Mouse (Mus musculus): ENCODE results near the gene Sp3.
"Not testable (repeated sequence)": the region's sequence is repeated elsewhere in the genome, so short reads cannot be mapped to it uniquely, and the experiment has no call there.

Sp3 gene

GRCm38 (mm10) chr2:72916170-72916569 is 64.1 kb downstream of the Sp3 start:
- DNase-seq (ENCODE audit: low read depth) = no peak

GRCm38 (mm10) chr2:72915245-72915930 is 64.9 kb downstream of the Sp3 start:
- DNase-seq (ENCODE audit: low read depth) = no peak

- DNase-seq (ENCODE audit: low read depth) = no peak
Measured at GRCm38 (mm10) chr2:72913458-72913760, 66.8 kb downstream of the Sp3 start.

DNA sequence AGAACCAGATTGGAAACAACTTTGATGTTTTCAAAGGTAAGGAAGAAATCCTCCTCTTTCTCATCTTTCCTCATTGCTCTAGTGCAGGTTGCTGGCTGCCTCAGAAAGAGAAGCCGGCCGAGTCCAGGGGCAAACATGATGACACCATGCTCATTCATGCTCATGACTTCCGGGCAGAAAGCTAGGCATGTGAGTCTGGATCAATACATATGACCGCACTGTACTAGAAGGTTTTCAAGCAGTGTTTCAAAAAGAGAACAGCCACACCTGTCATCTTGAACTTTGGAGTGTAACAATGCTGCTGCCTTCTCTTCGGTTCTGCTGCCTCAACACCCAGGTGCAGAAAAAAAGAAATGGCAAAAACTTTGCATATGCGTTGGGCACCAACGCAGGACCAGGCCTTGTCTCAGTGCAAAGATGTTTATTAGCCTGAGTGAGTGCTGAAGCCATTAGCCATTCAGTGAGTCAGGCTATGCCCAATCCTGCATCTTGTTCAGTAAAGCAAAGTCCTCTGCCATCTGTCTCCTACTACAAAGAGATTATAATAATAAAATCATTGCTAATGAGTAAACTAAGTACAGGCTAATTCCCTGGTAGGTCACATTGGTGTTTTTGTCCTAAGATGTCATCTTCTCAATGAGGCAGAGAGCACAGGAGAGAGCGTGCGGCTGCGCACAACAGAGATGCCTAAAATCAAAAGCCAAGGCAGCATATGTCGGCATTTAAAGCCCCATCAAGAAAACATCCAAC is 67.4 kb downstream of the Sp3 start:
- DNase-seq (ENCODE audit: low read depth) = no peak

DNA sequence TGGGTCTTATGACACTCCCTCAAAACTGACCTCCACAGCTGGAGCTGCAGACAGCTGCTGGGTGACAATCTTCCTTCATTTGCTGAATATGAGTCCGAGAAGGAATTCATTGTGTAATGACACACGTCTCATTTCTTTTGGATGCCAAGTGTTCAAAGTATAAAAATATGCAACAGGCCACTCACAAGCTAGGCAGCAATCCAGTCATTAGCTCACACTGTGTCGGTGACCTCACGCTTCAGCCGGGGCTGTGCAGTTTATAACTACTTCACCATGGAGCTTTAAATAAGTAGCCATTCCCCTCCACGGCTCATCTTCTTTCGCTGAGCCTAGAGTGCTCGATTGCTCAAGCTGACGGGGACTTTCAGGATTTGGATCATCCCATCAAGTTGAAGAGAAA is 68.7 kb downstream of the Sp3 start:
- peak; percentile 11 for DNase-seq (ENCODE audit: low read depth)

- no peak for DNase-seq (ENCODE audit: low read depth)
Measured at GRCm38 (mm10) chr2:72909046-72909445, 71.2 kb downstream of the Sp3 start.

DNA sequence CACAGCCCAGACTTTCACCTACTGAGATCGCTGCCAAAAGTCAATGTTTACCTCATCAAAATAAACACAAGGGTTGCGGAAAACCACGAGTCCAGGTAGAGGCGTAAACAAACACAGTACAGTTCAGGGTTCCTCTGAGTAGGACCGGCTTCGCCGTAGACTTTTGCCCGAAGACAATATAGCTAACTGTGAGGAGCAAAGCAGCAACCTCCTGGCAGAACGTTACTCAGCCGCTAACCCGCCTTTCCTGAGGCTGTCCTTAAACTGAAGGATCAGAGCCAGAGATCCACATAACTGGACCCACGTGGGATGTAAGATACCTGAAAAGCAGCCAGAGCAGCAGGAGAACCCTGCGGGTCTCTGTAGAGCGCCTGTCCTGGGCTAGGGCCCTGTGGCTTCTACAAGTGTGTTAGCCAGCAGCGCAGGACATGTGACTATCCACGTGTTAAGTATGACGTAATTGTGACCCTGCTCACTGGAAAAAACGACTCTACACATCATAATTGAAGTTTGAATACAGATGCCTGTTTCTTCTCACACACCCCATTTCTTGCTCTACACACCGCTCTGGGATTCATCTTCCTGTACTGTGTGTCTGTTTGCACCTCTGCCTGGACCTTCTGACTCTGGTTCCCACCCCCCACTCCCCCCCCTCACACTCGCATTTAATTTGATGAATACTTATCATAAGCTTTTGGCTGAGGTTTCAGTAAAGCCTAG is 71.9 kb downstream of the Sp3 start:
- DNase-seq (ENCODE audit: low read depth) = peak; percentile 8

- DNase-seq (ENCODE audit: low read depth) = no peak
Measured at GRCm38 (mm10) chr2:72906745-72907144, 73.5 kb downstream of the Sp3 start.

GRCm38 (mm10) chr2:72902816-72903680 is 77.2 kb downstream of the Sp3 start:
- DNase-seq (ENCODE audit: low read depth) = not testable (repeated sequence)

GRCm38 (mm10) chr2:72898782-72899305 is 81.4 kb downstream of the Sp3 start:
- DNase-seq (ENCODE audit: low read depth) = no peak

- DNase-seq (ENCODE audit: low read depth) = no peak
Measured at GRCm38 (mm10) chr2:72898094-72898781, 82.0 kb downstream of the Sp3 start.

- no peak for DNase-seq (ENCODE audit: low read depth)
Measured at GRCm38 (mm10) chr2:72889806-72890205, 90.4 kb downstream of the Sp3 start.

Measured in fibroblast of lung, adult 2 months (primary cell).